Mouse (Mus musculus) cortical plate, adult 2 months (tissue): Measurements from ENCODE around the gene Eno3.

Source experiments
- CTCF ChIP-seq: fragments of 200-500 bp; IDR thresholded peaks from 2 replicates; pipeline ENCODE4 v1.5.1; 2011; ENCODE audit warnings: mild to moderate bottlenecking, control low read depth, low read length; ENCODE audit not compliant: insufficient read depth; ENCODE audit errors: extremely low read depth
- POLR2A ChIP-seq: fragments of 200-500 bp; IDR thresholded peaks from 2 replicates; pipeline ENCODE4 v1.6.1; 2011; ENCODE audit warnings: mild to moderate bottlenecking, low read length, control low read depth; ENCODE audit not compliant: insufficient read depth; ENCODE audit errors: extremely low read depth

- TF ChIP-seq CTCF (no peak), POLR2A (no peak)
Measured at GRCm38 (mm10) chr11:70678092-70678491, 21.1 kb downstream of the Eno3 start.
